Mouse (Mus musculus) lung, adult 2 months (tissue): Measurements from ENCODE around the gene Mertk.

Experiments
- CTCF ChIP-seq: fragments of 200-500 bp; IDR thresholded peaks from 2 replicates; pipeline ENCODE4 v1.5.1; 2011; ENCODE audit warnings: mild to moderate bottlenecking, low read length, control low read depth; ENCODE audit not compliant: insufficient read depth
- POLR2A ChIP-seq: fragments of 200-500 bp; IDR thresholded peaks from 2 replicates; pipeline ENCODE4 v1.6.1; 2011; ENCODE audit warnings: low read depth, mild to moderate bottlenecking, control low read depth, low read length, borderline replicate concordance; ENCODE audit errors: extremely low read depth

DNA sequence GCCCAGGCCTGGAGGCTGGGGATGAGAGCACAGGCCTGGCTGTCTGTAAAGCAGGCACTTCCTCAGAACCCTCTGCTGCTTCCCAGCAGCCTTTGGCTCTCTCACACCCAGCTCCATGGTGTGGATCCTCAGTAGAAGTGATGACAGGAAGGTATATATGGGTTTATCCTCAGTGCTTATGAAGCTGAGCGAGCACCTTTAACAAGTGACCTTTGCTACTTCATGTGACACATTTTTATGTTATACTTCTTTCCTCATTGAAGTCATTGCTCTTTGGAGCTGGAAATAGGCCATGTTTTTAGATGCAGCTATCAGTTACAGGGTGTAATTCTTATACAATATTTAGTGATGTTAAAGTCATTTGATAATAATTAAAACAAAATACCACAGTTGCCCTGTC, 67.0 kb downstream of the Mertk start:
- TF ChIP-seq CTCF (no peak), POLR2A (no peak)
